9 mouse cellular contexts compared by ENCODE assay signal in the genomic region with DNA sequence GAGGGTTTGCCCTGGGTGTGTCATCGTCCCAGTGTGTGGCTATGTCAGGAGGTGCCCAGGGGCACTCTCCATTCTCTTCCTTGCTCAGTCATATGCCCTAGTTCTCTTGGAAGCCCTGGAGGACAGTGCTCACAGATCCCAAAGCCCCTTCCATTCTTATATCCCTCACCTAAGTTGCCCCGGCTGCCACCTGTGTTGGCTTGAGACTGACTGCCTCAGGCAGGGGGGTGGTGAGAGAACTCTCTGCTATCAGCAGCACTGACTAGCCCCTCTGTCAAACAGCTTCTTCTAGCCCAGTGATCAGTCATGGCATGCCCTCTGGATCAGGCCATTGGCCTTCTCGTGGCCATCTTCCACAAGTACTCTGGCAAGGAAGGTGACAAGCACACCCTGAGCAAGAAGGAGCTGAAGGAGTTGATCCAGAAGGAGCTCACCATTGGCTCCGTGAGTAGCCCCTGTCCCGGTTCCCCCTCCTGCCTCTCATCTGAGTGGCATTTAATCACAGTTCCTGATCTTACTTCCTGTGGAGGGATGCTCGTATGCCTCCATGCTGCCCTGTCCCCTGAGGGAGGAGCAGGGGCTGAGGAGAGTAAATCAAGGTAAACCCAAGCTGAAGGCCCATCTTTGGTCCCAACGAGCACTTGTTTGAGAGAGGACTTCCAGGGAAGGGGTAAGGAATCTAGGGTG. TPM values are rescaled to one million over a fixed set of nuclear protein-coding genes. Genes with fewer than 3 reads are reported as not detected.
DNase-seq lines count a peak whose midpoint lies in the region; ATAC-seq and TF ChIP-seq lines count a peak whose summit lies in the region.
"Had no signal": no experiment of that assay in that cellular context is flagged by ENCODE, and none has a peak within 500 bp of the region (broad histone marks: within the 10 kb centered on the region; RNA-seq: fewer than 3 reads in every experiment).

No protein-coding gene starts in this region.

- peak overlapping the region; percentile 54 for H3K4me3 ChIP-seq in heart, embryonic 10.5 days
- H3K4me3 ChIP-seq in E14TG2a.4 (replicated peaks; ENCODE audit: low read length) (peak overlapping the region; percentile 74), macrophage (ENCODE audit: inconsistent target) (peak overlapping the region; percentile 78)
- H3K4me3 ChIP-seq in heart, embryonic 15.5 days: peak overlapping the region; percentile 48

- H3K27ac ChIP-seq in heart, embryonic 10.5 days: no peak overlapping the region
- no peak overlapping the region for H3K27ac ChIP-seq in heart, embryonic 15.5 days
- peak overlapping the region; percentile 79 for H3K27ac ChIP-seq in macrophage

- H3K36me3 ChIP-seq in heart, embryonic 10.5 days: no peaks in the 10 kb centered on the region
- H3K36me3 ChIP-seq in E14TG2a.4 (ENCODE audit: insufficient read depth, low read length) (no peaks in the 10 kb centered on the region), macrophage (ENCODE audit: inconsistent target) (no peaks in the 10 kb centered on the region)
- H3K36me3 ChIP-seq in heart, embryonic 15.5 days: no peaks in the 10 kb centered on the region

- H3K79me2 ChIP-seq in macrophage (ENCODE audit: inconsistent target): peaks cover 39% of the 10 kb centered on the region

- no peak for DNase-seq in heart, embryonic 10.5 days (ENCODE audit: low spot score)
- no peak for DNase-seq in heart, postnatal 10 days
- DNase-seq in layer of hippocampus, postnatal 10 days (ENCODE audit: low spot score in 2 of 2): no peak
- DNase-seq in left cerebral cortex, adult 8-10 months (ENCODE audit: low spot score in 2 of 2): no peak
- no peak for DNase-seq in retina, embryonic 14.5 days (ENCODE audit: low spot score)

- peaks cover 15% of the 10 kb centered on the region for H3K4me1 ChIP-seq in heart, embryonic 10.5 days
- peaks cover 53% of the 10 kb centered on the region for H3K4me1 ChIP-seq in E14TG2a.4 (replicated peaks; ENCODE audit: low read depth, low read length)
- peaks cover 20% of the 10 kb centered on the region for H3K4me1 ChIP-seq in heart, embryonic 15.5 days (replicated peaks)

- no peak for TF ChIP-seq CTCF in E14TG2a.4 (conservative IDR thresholded peaks at IDR 0.05; ENCODE audit: low read length)

- H3K4me2 ChIP-seq in heart, embryonic 15.5 days: peak overlapping the region; percentile 84

- intact Hi-C loops in heart, postnatal 10 days (cut with DNase I): loop anchor here (2.0 kb wide), 1 partner anchor 123 kb away; a partner anchor contains a TSS

- H3K9ac ChIP-seq in heart, embryonic 15.5 days: no peak overlapping the region

- ATAC-seq in heart, embryonic 15.5 days (replicated peaks; ENCODE audit: insufficient number of reproducible peaks, insufficient read depth, low FRiP score, low read depth): no peak

- peaks cover 16% of the 10 kb centered on the region; the same call in 1 of the 2 replicates for H3K27me3 ChIP-seq in heart, embryonic 10.5 days (ENCODE audit: insufficient read depth, poor library complexity, severe bottlenecking)
- H3K27me3 ChIP-seq in E14TG2a.4 (ENCODE audit: insufficient read depth, low read length): peaks cover 25% of the 10 kb centered on the region
- H3K27me3 ChIP-seq in heart, embryonic 15.5 days: no peaks in the 10 kb centered on the region

- 52% methylated on average over 7 of the region's 7 CpGs for WGBS in heart, embryonic 10.5 days
- WGBS in heart, embryonic 15.5 days: 51% methylated on average over 7 of the region's 7 CpGs
- WGBS in macrophage (ENCODE audit: missing documents): 19% methylated on average over 7 of the region's 7 CpGs

- H3K9me3 ChIP-seq in heart, embryonic 10.5 days: no peaks in the 10 kb centered on the region
- H3K9me3 ChIP-seq in E14TG2a.4 (ENCODE audit: low read length): no peaks in the 10 kb centered on the region
- no peaks in the 10 kb centered on the region for H3K9me3 ChIP-seq in heart, embryonic 15.5 days (replicated peaks)

RNA-seq across cellular contexts. Expression of a gene that starts 0.9 kb away (rescaled TPM):
- polyA plus RNA-seq in heart, embryonic 10.5 days (2016; fragmentation: Nextera tagmentation; extraction: Ambion mirVana): 27.3 and 28.9 TPM in 2 replicates
- total RNA-seq in heart, postnatal 10 days (2021): 10 to 100 TPM; 81.8 to 85.3 TPM
- 48.9 and 70.5 TPM in 2 replicates for polyA plus RNA-seq in heart, embryonic 15.5 days (2015; fragmentation: Nextera tagmentation; extraction: Ambion mirVana)
- 100 to 1,000 TPM in 1 of 26 experiments, 10 to 100 TPM in 7, 1 to 10 TPM in 16, not detected in 2; 2.3 to 191 (median 6.3) TPM for total RNA-seq in macrophage (2018; cell fraction: chromatin; rRNA removed)
- 100 to 1,000 TPM in 22 of 26 experiments, 10 to 100 TPM in 4; 66.6 to 211 (median 144) TPM for total RNA-seq in macrophage (2018; cell fraction: cytosol; rRNA removed)
- total RNA-seq in macrophage (2018; cell fraction: nucleus; rRNA removed): 100 to 1,000 TPM in 1 of 26 experiments, 10 to 100 TPM in 24, 1 to 10 TPM in 1; 9.8 to 118 (median 30.3) TPM
- polyA plus RNA-seq in macrophage (2018): 41.2 to 308 TPM (median 103 TPM) in 3 replicates
- total RNA-seq in layer of hippocampus, postnatal 10 days (2021): 10 to 100 TPM; 30.9 to 35.7 TPM
- 10 to 100 TPM; 24.1 to 52.2 (median 38.7) TPM for total RNA-seq in left cerebral cortex, adult 8-10 months (2022)

RNA-seq across cellular contexts. Expression of a gene that starts 5.3 kb away (rescaled TPM):
- polyA plus RNA-seq in heart, embryonic 10.5 days (2016; fragmentation: Nextera tagmentation; extraction: Ambion mirVana): not detected in 2 replicates
- total RNA-seq in heart, postnatal 10 days (2021): not detected
- not detected in 2 replicates for polyA plus RNA-seq in heart, embryonic 15.5 days (2015; fragmentation: Nextera tagmentation; extraction: Ambion mirVana)
- not detected for total RNA-seq in macrophage (2018; cell fraction: chromatin; rRNA removed)
- total RNA-seq in macrophage (2018; cell fraction: cytosol; rRNA removed): not detected
- total RNA-seq in macrophage (2018; cell fraction: nucleus; rRNA removed): not detected
- not detected in 3 replicates for polyA plus RNA-seq in macrophage (2018)
- total RNA-seq in layer of hippocampus, postnatal 10 days (2021): not detected
- 1 to 10 TPM in 1 of 4 experiments, not detected in 3; 1.1 TPM for total RNA-seq in left cerebral cortex, adult 8-10 months (2022)
- polyA plus RNA-seq: CD4-positive, CD25-positive, alpha-beta regulatory T cell, adult 4 months had no signal

RNA-seq across cellular contexts. Expression of a gene that starts 10.0 kb away (rescaled TPM):
- polyA plus RNA-seq in heart, embryonic 10.5 days (2016; fragmentation: Nextera tagmentation; extraction: Ambion mirVana): 0.30 and 0.43 TPM in 2 replicates
- total RNA-seq in heart, postnatal 10 days (2021): 10 to 100 TPM; 10.3 to 11.7 TPM
- polyA plus RNA-seq in heart, embryonic 15.5 days (2015; fragmentation: Nextera tagmentation; extraction: Ambion mirVana): 2.8 and 7.5 TPM in 2 replicates
- total RNA-seq in macrophage (2018; cell fraction: chromatin; rRNA removed): 100 to 1,000 TPM in 1 of 26 experiments, 10 to 100 TPM in 3, 1 to 10 TPM in 15, not detected in 7; 2.0 to 107 (median 5.4) TPM
- 100 to 1,000 TPM in 13 of 26 experiments, 10 to 100 TPM in 13; 31.5 to 299 (median 113) TPM for total RNA-seq in macrophage (2018; cell fraction: cytosol; rRNA removed)
- 10 to 100 TPM in 19 of 26 experiments, 1 to 10 TPM in 7; 5.3 to 99.0 (median 15.9) TPM for total RNA-seq in macrophage (2018; cell fraction: nucleus; rRNA removed)
- polyA plus RNA-seq in macrophage (2018): 174 to 303 TPM (median 196 TPM) in 3 replicates
- 10 to 100 TPM; 12.7 to 14.4 TPM for total RNA-seq in layer of hippocampus, postnatal 10 days (2021)
- total RNA-seq in left cerebral cortex, adult 8-10 months (2022): 1 to 10 TPM; 2.5 to 5.5 (median 4.9) TPM

RNA-seq across cellular contexts. Expression of a gene that starts 11.9 kb away (rescaled TPM):
- polyA plus RNA-seq in heart, embryonic 10.5 days (2016; fragmentation: Nextera tagmentation; extraction: Ambion mirVana): not detected in 2 replicates
- total RNA-seq in heart, postnatal 10 days (2021): not detected
- polyA plus RNA-seq in heart, embryonic 15.5 days (2015; fragmentation: Nextera tagmentation; extraction: Ambion mirVana): not detected in 2 replicates
- total RNA-seq in macrophage (2018; cell fraction: chromatin; rRNA removed): not detected
- not detected for total RNA-seq in macrophage (2018; cell fraction: cytosol; rRNA removed)
- not detected for total RNA-seq in macrophage (2018; cell fraction: nucleus; rRNA removed)
- polyA plus RNA-seq in macrophage (2018): not detected in 3 replicates
- not detected for total RNA-seq in layer of hippocampus, postnatal 10 days (2021)
- total RNA-seq in left cerebral cortex, adult 8-10 months (2022): not detected
- polyA plus RNA-seq: CD4-positive, CD25-positive, alpha-beta regulatory T cell, adult 4 months had no signal

RNA-seq across cellular contexts. Expression of a gene that starts 23.6 kb away (rescaled TPM):
- not detected in 2 replicates for polyA plus RNA-seq in heart, embryonic 10.5 days (2016; fragmentation: Nextera tagmentation; extraction: Ambion mirVana)
- not detected for total RNA-seq in heart, postnatal 10 days (2021)
- not detected in 2 replicates for polyA plus RNA-seq in heart, embryonic 15.5 days (2015; fragmentation: Nextera tagmentation; extraction: Ambion mirVana)
- total RNA-seq in macrophage (2018; cell fraction: chromatin; rRNA removed): not detected
- total RNA-seq in macrophage (2018; cell fraction: cytosol; rRNA removed): not detected
- not detected for total RNA-seq in macrophage (2018; cell fraction: nucleus; rRNA removed)
- polyA plus RNA-seq in macrophage (2018): not detected in 3 replicates
- total RNA-seq in layer of hippocampus, postnatal 10 days (2021): not detected
- total RNA-seq in left cerebral cortex, adult 8-10 months (2022): not detected
- polyA plus RNA-seq: CD4-positive, CD25-positive, alpha-beta regulatory T cell, adult 4 months had no signal
